ENCODE assay signal across 10 mouse cellular contexts in the genomic region with DNA sequence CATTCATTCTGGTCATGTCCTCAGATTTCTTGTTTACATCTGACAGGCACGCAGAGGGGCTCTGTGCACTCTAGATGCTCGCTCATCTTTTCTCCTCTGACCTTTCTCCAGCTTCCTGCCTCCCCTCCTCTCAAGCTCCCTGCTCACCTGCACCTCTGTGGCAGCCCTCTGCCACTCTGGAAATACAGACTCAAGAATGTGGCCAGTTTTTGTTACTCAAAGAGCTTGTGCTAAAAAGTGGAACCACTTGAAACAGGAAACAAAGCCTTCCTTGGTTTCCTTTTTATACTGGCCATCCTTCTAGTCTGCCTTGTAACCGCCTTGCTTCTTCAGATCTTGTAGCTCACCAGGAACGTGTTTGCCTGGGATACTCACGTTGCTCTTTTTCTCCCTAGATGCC.
DNase-seq lines count a peak whose midpoint lies in the region; ATAC-seq and TF ChIP-seq lines count a peak whose summit lies in the region.
"Had no signal": no experiment of that assay in that cellular context is flagged by ENCODE, and none has a peak within 500 bp of the region (broad histone marks: within the 10 kb centered on the region; RNA-seq: fewer than 3 reads in every experiment).

No protein-coding gene starts in this region.

- H3K9me3 ChIP-seq in hindbrain, embryonic 15.5 days = no peaks in the 10 kb centered on the region
- no peaks in the 10 kb centered on the region for H3K9me3 ChIP-seq in hindbrain, embryonic 12.5 days (replicated peaks)
- H3K9me3 ChIP-seq in stomach, embryonic 15.5 days = no peaks in the 10 kb centered on the region
- H3K9me3 ChIP-seq in stomach, postnatal 0 days (ENCODE audit: control insufficient read depth, low read length) = no peaks in the 10 kb centered on the region

- no peak overlapping the region for H3K4me2 ChIP-seq in hindbrain, embryonic 15.5 days
- no peak overlapping the region for H3K4me2 ChIP-seq in hindbrain, embryonic 12.5 days (replicated peaks)
- H3K4me2 ChIP-seq in stomach, embryonic 15.5 days = 0 out of 2 replicates have a peak overlapping the region, but pooled peaks have one; percentile 3
- no peak overlapping the region for H3K4me2 ChIP-seq in stomach, postnatal 0 days (replicated peaks; ENCODE audit: low read depth)

- no peaks in the 10 kb centered on the region for H3K27me3 ChIP-seq in hindbrain, embryonic 15.5 days
- H3K27me3 ChIP-seq in hindbrain, embryonic 12.5 days = no peaks in the 10 kb centered on the region
- H3K27me3 ChIP-seq in stomach, embryonic 15.5 days (replicated peaks) = no peaks in the 10 kb centered on the region
- no peaks in the 10 kb centered on the region for H3K27me3 ChIP-seq in stomach, postnatal 0 days (ENCODE audit: control insufficient read depth, insufficient read depth, low read length)

- H3K27ac ChIP-seq in hindbrain, embryonic 15.5 days (replicated peaks) = peak overlapping the region; percentile 61; the same call in 1 of the 2 replicates
- H3K27ac ChIP-seq in hindbrain, embryonic 12.5 days = no peak overlapping the region
- H3K27ac ChIP-seq in stomach, embryonic 15.5 days = peak overlapping the region; percentile 27; the same call in 1 of the 2 replicates
- no peak overlapping the region for H3K27ac ChIP-seq in stomach, postnatal 0 days (replicated peaks)
- H3K27ac ChIP-seq in macrophage = peak overlapping the region; percentile 94

- H3K9ac ChIP-seq in hindbrain, embryonic 15.5 days = no peak overlapping the region
- H3K9ac ChIP-seq in hindbrain, embryonic 12.5 days = no peak overlapping the region
- no peak overlapping the region for H3K9ac ChIP-seq in stomach, embryonic 15.5 days
- no peak overlapping the region for H3K9ac ChIP-seq in stomach, postnatal 0 days (ENCODE audit: low read length)

- no peak for TF ChIP-seq EP300 in stomach, postnatal 0 days (optimal IDR thresholded peaks at IDR 0.05)

- peaks cover 49% of the 10 kb centered on the region for H3K79me2 ChIP-seq in macrophage (ENCODE audit: inconsistent target)

- H3K4me1 ChIP-seq in hindbrain, embryonic 15.5 days (replicated peaks) = peaks cover 35% of the 10 kb centered on the region
- peaks cover 26% of the 10 kb centered on the region for H3K4me1 ChIP-seq in hindbrain, embryonic 12.5 days
- peaks cover 9% of the 10 kb centered on the region; the same call in 1 of the 2 replicates for H3K4me1 ChIP-seq in stomach, embryonic 15.5 days
- 0 out of 2 replicates have a peak, but pooled peaks cover 4% of the 10 kb centered on the region for H3K4me1 ChIP-seq in stomach, postnatal 0 days (replicated peaks; ENCODE audit: control insufficient read depth, insufficient read depth)

- intact Hi-C loops in gastrocnemius, postnatal 36 days (cut with DNase I) = no loop called here

- no peak for DNase-seq in stomach, postnatal 0 days (ENCODE audit: low spot score)
- peak; percentile 49 for DNase-seq in thymus, postnatal 4 days
- DNase-seq in gastrocnemius, postnatal 36 days = no peak
- no peak for DNase-seq in ovary, postnatal 36 days (ENCODE audit: low spot score)
- DNase-seq: adrenal gland, postnatal 10 days; lung, adult 2 months had no signal

- no peak for ATAC-seq in hindbrain, embryonic 15.5 days (ENCODE audit: low FRiP score, low read depth)
- ATAC-seq in hindbrain, embryonic 12.5 days (ENCODE audit: low FRiP score) = no peak
- ATAC-seq in stomach, embryonic 15.5 days (ENCODE audit: insufficient read depth, low FRiP score, low read depth) = no peak
- ATAC-seq in stomach, postnatal 0 days (ENCODE audit: low FRiP score, low TSS enrichment) = no peak

- WGBS in hindbrain, embryonic 15.5 days = 64% methylated on average over 5 of the region's 5 CpGs
- 46% methylated on average over 5 of the region's 5 CpGs for WGBS in hindbrain, embryonic 12.5 days
- 48% methylated on average over 5 of the region's 5 CpGs for WGBS in stomach, embryonic 15.5 days
- WGBS in stomach, postnatal 0 days = 52% methylated on average over 5 of the region's 5 CpGs
- 0% methylated on average over 5 of the region's 5 CpGs for WGBS in macrophage (ENCODE audit: missing documents)

- TF ChIP-seq CTCF in stomach, postnatal 0 days (IDR thresholded peaks at IDR 0.05; ENCODE audit: low read depth) = no peak

- H3K4me3 ChIP-seq in hindbrain, embryonic 15.5 days = no peak overlapping the region
- no peak overlapping the region for H3K4me3 ChIP-seq in hindbrain, embryonic 12.5 days
- H3K4me3 ChIP-seq in stomach, embryonic 15.5 days (replicated peaks) = no peak overlapping the region
- H3K4me3 ChIP-seq in stomach, postnatal 0 days (ENCODE audit: low read depth, low read length) = no peak overlapping the region
- H3K4me3 ChIP-seq in macrophage (ENCODE audit: inconsistent target) = no peak overlapping the region; the same call in 1 of the 2 replicates

- H3K36me3 ChIP-seq in hindbrain, embryonic 15.5 days = no peaks in the 10 kb centered on the region
- H3K36me3 ChIP-seq in hindbrain, embryonic 12.5 days = no peaks in the 10 kb centered on the region
- no peaks in the 10 kb centered on the region for H3K36me3 ChIP-seq in stomach, embryonic 15.5 days
- H3K36me3 ChIP-seq in stomach, postnatal 0 days (ENCODE audit: control insufficient read depth, insufficient read depth, low read length) = no peaks in the 10 kb centered on the region
- no peaks in the 10 kb centered on the region for H3K36me3 ChIP-seq in macrophage (ENCODE audit: inconsistent target)

Comparison
In these comparisons a context has a peak if more than half of its experiments do, and no peak if none do; other contexts are left out.
1. H3K27ac ChIP-seq: peak in hindbrain, embryonic 15.5 days (single experiment), stomach, embryonic 15.5 days (single experiment) and macrophage (single experiment); none in hindbrain, embryonic 12.5 days (single experiment) and stomach, postnatal 0 days (single experiment).